Mouse (Mus musculus) MEL-GATA-1-ER (cell line): ENCODE measurements around the gene Rnf31.

Experiments used
- DNase-seq: peaks from one replicate; pipeline ENCODE4 v3.0.0-alpha.2; 2012; ENCODE audit warnings: low read depth; ENCODE audit errors: extremely low read depth

Gene Rnf31

GRCm38 (mm10) chr14:55577871-55578667 lies 13.4 kb upstream of the Rnf31 start, which contains the start of gene Psme1:
Gene Psme1 (plus strand): TSS chr14:55578123.
- peak; percentile 58 for DNase-seq

- no peak for DNase-seq
Observed at GRCm38 (mm10) chr14:55578668-55579269, 12.7 kb upstream of the Rnf31 start.

GRCm38 (mm10) chr14:55579511-55580496 lies 11.7 kb upstream of the Rnf31 start:
- no peak for DNase-seq

- no peak for DNase-seq
Observed at GRCm38 (mm10) chr14:55580731-55581130, 10.8 kb upstream of the Rnf31 start.

GRCm38 (mm10) chr14:55581981-55582681 lies 9.4 kb upstream of the Rnf31 start:
- DNase-seq: peak; percentile 14

GRCm38 (mm10) chr14:55584303-55584701 lies 7.2 kb upstream of the Rnf31 start:
- DNase-seq: no peak

- peak; percentile 86 for DNase-seq
Observed at GRCm38 (mm10) chr14:55584702-55585565, 6.6 kb upstream of the Rnf31 start, which contains the start of gene Emc9. Gene Emc9 (minus strand): TSS chr14:55585302.

GRCm38 (mm10) chr14:55585566-55585960 lies 5.9 kb upstream of the Rnf31 start:
- DNase-seq: peak; percentile 57

GRCm38 (mm10) chr14:55586149-55586548 lies 5.4 kb upstream of the Rnf31 start:
- peak; percentile 75 for DNase-seq

- no peak for DNase-seq
Observed at GRCm38 (mm10) chr14:55589271-55589670, 2.2 kb upstream of the Rnf31 start.

GRCm38 (mm10) chr14:55589771-55590448 lies 1.6 kb upstream of the Rnf31 start:
- no peak for DNase-seq

- peak; percentile 95 for DNase-seq
Observed at GRCm38 (mm10) chr14:55590748-55591330, 669 bp upstream of the Rnf31 start, which contains the start of gene Psme2. Gene Psme2 (minus strand): TSS chr14:55591113.

- DNase-seq: peak; percentile 15
Observed at GRCm38 (mm10) chr14:55592226-55592625, 718 bp downstream of the Rnf31 start.

- no peak for DNase-seq
Observed at GRCm38 (mm10) chr14:55596036-55596690, 4.7 kb downstream of the Rnf31 start.

GRCm38 (mm10) chr14:55598521-55599390 lies 7.2 kb downstream of the Rnf31 start:
- DNase-seq: no peak

GRCm38 (mm10) chr14:55603271-55603632 lies 11.7 kb downstream of the Rnf31 start, which contains the start of gene Irf9:
Gene Irf9 (plus strand): TSS chr14:55603571.
- DNase-seq: no peak
